Mouse (Mus musculus) hindbrain, embryonic 11.5 days (tissue): ENCODE measurements around the gene Nrn1. TPM values are rescaled to one million over a fixed set of nuclear protein-coding genes. Genes with fewer than 3 reads are reported as not detected.

Source experiments
- ATAC-seq: fragments of 200-750 bp; cut with Nextera tagmentation; 2 replicates; pipeline ENCODE4 v1.8.0; 2017; ENCODE audit warnings: mild to moderate bottlenecking, moderate TSS enrichment, moderate library complexity; ENCODE audit not compliant: low FRiP score
- DNase-seq: peaks from one replicate; pipeline ENCODE4 v3.0.0-alpha.2; 2015; ENCODE audit warnings: low spot score
- H3K27ac ChIP-seq: fragments of 300-500 bp; sonication (generic); 2 replicates; pipeline ENCODE4 v1.5.1; 2014; ENCODE audit warnings: mild to moderate bottlenecking, low read depth, low read length
- H3K27me3 ChIP-seq: fragments of 300-500 bp; sonication (generic); 2 replicates; pipeline ENCODE4 v1.6.1; 2014; ENCODE audit warnings: mild to moderate bottlenecking, low read length, moderate library complexity, mixed read lengths; ENCODE audit not compliant: control insufficient read depth, insufficient read depth
- H3K36me3 ChIP-seq: fragments of 300-500 bp; sonication (generic); 2 replicates; pipeline ENCODE4 v1.6.1; 2014; ENCODE audit warnings: mild to moderate bottlenecking, low read length, moderate library complexity, mixed read lengths; ENCODE audit not compliant: control insufficient read depth, insufficient read depth
- H3K4me1 ChIP-seq: fragments of 300-500 bp; sonication (generic); replicated peaks from 2 replicates; pipeline ENCODE4 v1.6.1; 2014; ENCODE audit warnings: low read length, mixed read lengths; ENCODE audit not compliant: control insufficient read depth, insufficient read depth
- H3K4me2 ChIP-seq: fragments of 300-500 bp; sonication (generic); replicated peaks from 2 replicates; pipeline ENCODE4 v1.6.1; 2014; ENCODE audit warnings: mild to moderate bottlenecking, low read depth, low read length
- H3K4me3 ChIP-seq: fragments of 300-500 bp; sonication (generic); 2 replicates; pipeline ENCODE4 v1.5.1; 2014; ENCODE audit warnings: low read depth, low read length
- H3K9ac ChIP-seq: fragments of 300-500 bp; sonication (generic); 2 replicates; pipeline ENCODE4 v1.6.1; 2014; ENCODE audit warnings: low read depth, low read length
- H3K9me3 ChIP-seq: fragments of 300-500 bp; sonication (generic); 2 replicates; pipeline ENCODE4 v1.6.1; 2016; ENCODE audit warnings: low read length; ENCODE audit not compliant: control insufficient read depth
- WGBS: fragments of 180-500 bp; shearing (Covaris S2); extraction: QIAGEN DNeasy Blood & Tissue Kit; methylation state at CpG from one replicate; pipeline ENCODE4 v1.1.7; 2014; 5-methylcytosine and 5-hydroxymethylcytosine counted together
- polyA plus RNA-seq: library from polyadenylated mRNA; unstranded; fragments of >200 nt; fragmentation: Nextera tagmentation; extraction: Ambion mirVana; gene quantifications from 2 replicates; pipeline ENCODE4 v1.2.1, GENCODE M21; 2014

Gene Nrn1
- polyA plus RNA-seq = 39.5 and 44.5 TPM in 2 replicates

- DNase-seq (peak; percentile 58), ATAC-seq (0 out of 2 replicates have a peak, but pooled peaks have one; percentile 6)
- WGBS = under 1% methylated on average over 50 of the region's 50 CpGs
- Histone ChIP-seq H3K4me3 (peak within 1 kb of the TSS; percentile 41), H3K27me3 (peaks cover 35% of the 10 kb centered on the region), H3K27ac (peak within 1 kb of the TSS; percentile 84), H3K36me3 (no peaks in the 10 kb centered on the region), H3K4me1 (0 out of 2 replicates have a peak, but pooled peaks cover 2% of the 10 kb centered on the region), H3K4me2 (peak within 1 kb of the TSS; percentile 74), H3K9ac (peak within 1 kb of the TSS; percentile 63), H3K9me3 (no peaks in the 10 kb centered on the region)
These were observed at the start of gene Nrn1 for GRCm38 (mm10) chr13:36734731-36735571. Gene Nrn1, minus strand, starts transcription at chr13:36735131.

- no peak overlapping the region for H3K9ac ChIP-seq
- DNase-seq (no peak), ATAC-seq (no peak)
- H3K9me3 ChIP-seq = no peaks in the 10 kb centered on the region
- no peaks in the 10 kb centered on the region for H3K36me3 ChIP-seq
- H3K4me3 ChIP-seq = no peak overlapping the region
- H3K4me1 ChIP-seq = no peaks in the 10 kb centered on the region
- WGBS = 66% methylated on average over 5 of the region's 5 CpGs
- no peaks in the 10 kb centered on the region for H3K27me3 ChIP-seq
- H3K27ac ChIP-seq = no peak overlapping the region
- no peak overlapping the region for H3K4me2 ChIP-seq
These were observed 44.7 kb upstream of the Nrn1 start for GRCm38 (mm10) chr13:36779626-36780025.

GRCm38 (mm10) chr13:36766801-36767200, 31.9 kb upstream of the Nrn1 start:
- ATAC-seq (no peak), DNase-seq (no peak)
- WGBS = 39% methylated on average over 2 of the region's 2 CpGs

GRCm38 (mm10) chr13:36751861-36752260, 16.9 kb upstream of the Nrn1 start:
- 64% methylated on average over 3 of the region's 3 CpGs for WGBS
- no peaks in the 10 kb centered on the region for H3K27me3 ChIP-seq
- H3K27ac ChIP-seq = no peak overlapping the region
- no peak overlapping the region for H3K4me3 ChIP-seq
- H3K36me3 ChIP-seq = no peaks in the 10 kb centered on the region
- H3K9me3 ChIP-seq = no peaks in the 10 kb centered on the region
- no peak for ATAC-seq
- DNase-seq = no peak
- H3K4me1 ChIP-seq = no peaks in the 10 kb centered on the region
- no peak overlapping the region for H3K4me2 ChIP-seq
- no peak overlapping the region for H3K9ac ChIP-seq

More at GRCm38 (mm10) chr13:36766801-36767200, 31.9 kb upstream of the Nrn1 start:
- H3K4me2 ChIP-seq = no peak overlapping the region
- H3K27ac ChIP-seq = no peak overlapping the region
- no peak overlapping the region for H3K9ac ChIP-seq
- H3K4me1 ChIP-seq = no peaks in the 10 kb centered on the region
- no peaks in the 10 kb centered on the region for H3K36me3 ChIP-seq
- H3K27me3 ChIP-seq = no peaks in the 10 kb centered on the region
- H3K4me3 ChIP-seq = no peak overlapping the region
- no peaks in the 10 kb centered on the region for H3K9me3 ChIP-seq

- 89% methylated on average over 2 of the region's 2 CpGs for WGBS
- no peak overlapping the region for H3K4me2 ChIP-seq
- no peak overlapping the region for H3K27ac ChIP-seq
- no peaks in the 10 kb centered on the region for H3K4me1 ChIP-seq
- H3K27me3 ChIP-seq = no peaks in the 10 kb centered on the region
- no peaks in the 10 kb centered on the region for H3K36me3 ChIP-seq
- H3K9ac ChIP-seq = no peak overlapping the region
- no peak for DNase-seq
- H3K9me3 ChIP-seq = no peaks in the 10 kb centered on the region
- ATAC-seq = no peak
- H3K4me3 ChIP-seq = no peak overlapping the region
These were observed 15.1 kb upstream of the Nrn1 start for GRCm38 (mm10) chr13:36750056-36750455.

- 0 out of 2 replicates have a peak, but pooled peaks cover 2% of the 10 kb centered on the region for H3K4me1 ChIP-seq
- peak overlapping the region; percentile 41 for H3K4me3 ChIP-seq
- H3K36me3 ChIP-seq = no peaks in the 10 kb centered on the region
- DNase-seq = no peak
- 3% methylated on average over 9 of the region's 9 CpGs for WGBS
- peak overlapping the region; percentile 84; the same call in 1 of the 2 replicates for H3K27ac ChIP-seq
- H3K9ac ChIP-seq = 0 out of 2 replicates have a peak overlapping the region, but pooled peaks have one; percentile 3
- peak; percentile 51 for ATAC-seq
- H3K4me2 ChIP-seq = peak overlapping the region; percentile 74
- no peaks in the 10 kb centered on the region for H3K9me3 ChIP-seq
- peaks cover 21% of the 10 kb centered on the region for H3K27me3 ChIP-seq
These were observed 1.7 kb upstream of the Nrn1 start for GRCm38 (mm10) chr13:36736619-36736996.

- H3K27me3 ChIP-seq = peaks cover 26% of the 10 kb centered on the region
- WGBS = under 1% methylated on average over 30 of the region's 39 CpGs
- no peaks in the 10 kb centered on the region for H3K36me3 ChIP-seq
These were observed 1.1 kb upstream of the Nrn1 start for GRCm38 (mm10) chr13:36735901-36736618.

GRCm38 (mm10) chr13:36733989-36734690, 791 bp downstream of the Nrn1 start:
- DNase-seq = peak; percentile 72
- Histone ChIP-seq H3K9me3 (no peaks in the 10 kb centered on the region), H3K27ac (peak overlapping the region; percentile 84), H3K27me3 (peaks cover 43% of the 10 kb centered on the region), H3K4me1 (0 out of 2 replicates have a peak, but pooled peaks cover 2% of the 10 kb centered on the region), H3K4me3 (peak overlapping the region; percentile 41), H3K9ac (peak overlapping the region; percentile 63), H3K36me3 (no peaks in the 10 kb centered on the region), H3K4me2 (peak overlapping the region; percentile 74)
- no peak for ATAC-seq
- WGBS = under 1% methylated on average over 25 of the region's 26 CpGs

More at GRCm38 (mm10) chr13:36735901-36736618, 1.1 kb upstream of the Nrn1 start:
- Histone ChIP-seq H3K27ac (peak overlapping the region; percentile 84), H3K4me2 (peak overlapping the region; percentile 74), H3K4me1 (0 out of 2 replicates have a peak, but pooled peaks cover 2% of the 10 kb centered on the region), H3K9ac (peak overlapping the region; percentile 49), H3K9me3 (no peaks in the 10 kb centered on the region), H3K4me3 (peak overlapping the region; percentile 41)
- peak; percentile 87 for DNase-seq
- ATAC-seq = peak; percentile 94
